Mouse (Mus musculus) heart, postnatal 0 days (tissue): ENCODE measurements around the gene Hes5. TPM values are rescaled to one million over a fixed set of nuclear protein-coding genes. Genes with fewer than 3 reads are reported as not detected.

Source experiments
- ATAC-seq: fragments of 200-750 bp; cut with Nextera tagmentation; 2 replicates; pipeline ENCODE4 v1.8.0; 2017; ENCODE audit warnings: low read depth, moderate number of reproducible peaks, moderate library complexity; ENCODE audit not compliant: insufficient read depth
- DNase-seq: peaks from one replicate; pipeline ENCODE4 v3.0.0-alpha.2; 2016; ENCODE audit warnings: low spot score
- H3K27ac ChIP-seq: fragments of 300-500 bp; sonication (generic); 2 replicates; pipeline ENCODE4 v1.5.1; 2014; ENCODE audit warnings: low read depth, mild to moderate bottlenecking
- H3K27me3 ChIP-seq: fragments of 300-500 bp; sonication (generic); 2 replicates; pipeline ENCODE4 v1.6.1; 2014; ENCODE audit warnings: low read length, mixed read lengths; ENCODE audit not compliant: control insufficient read depth, insufficient read depth
- H3K36me3 ChIP-seq: fragments of 300-500 bp; sonication (generic); replicated peaks from 2 replicates; pipeline ENCODE4 v1.6.1; 2014; ENCODE audit warnings: low read length, mixed read lengths; ENCODE audit not compliant: control insufficient read depth, insufficient read depth
- H3K4me1 ChIP-seq: fragments of 300-500 bp; sonication (generic); 2 replicates; pipeline ENCODE4 v1.6.1; 2014; ENCODE audit warnings: antibody characterized with exemption; ENCODE audit not compliant: control insufficient read depth, insufficient read depth
- H3K4me2 ChIP-seq: fragments of 300-500 bp; sonication (generic); 2 replicates; pipeline ENCODE4 v1.6.1; 2014; ENCODE audit warnings: low read depth, mild to moderate bottlenecking, low read length, moderate library complexity
- H3K4me3 ChIP-seq: fragments of 300-500 bp; sonication (generic); 2 replicates; pipeline ENCODE4 v1.5.1; 2014; ENCODE audit warnings: low read depth, low read length
- H3K9ac ChIP-seq: fragments of 300-500 bp; sonication (generic); replicated peaks from 2 replicates; pipeline ENCODE4 v1.6.1; 2014; ENCODE audit warnings: low read depth, low read length, mixed read lengths
- H3K9me3 ChIP-seq: fragments of 300-500 bp; sonication (generic); replicated peaks from 2 replicates; pipeline ENCODE4 v1.6.1; 2016; ENCODE audit warnings: low read length; ENCODE audit not compliant: control insufficient read depth
- CTCF ChIP-seq: IDR thresholded peaks from 2 replicates; pipeline ENCODE4 v1.5.1; 2016; ENCODE audit warnings: antibody characterized with exemption, control low read depth, low read depth
- EP300 ChIP-seq: IDR thresholded peaks from 2 replicates; pipeline ENCODE4 v1.6.1; 2016; ENCODE audit warnings: antibody characterized with exemption, low read depth
- WGBS: fragments of 180-500 bp; shearing (Covaris S2); extraction: QIAGEN DNeasy Blood & Tissue Kit; methylation state at CpG from one replicate; pipeline ENCODE4 v1.1.7; 2014; 5-methylcytosine and 5-hydroxymethylcytosine counted together
- polyA plus RNA-seq: library from polyadenylated mRNA; unstranded; fragments of >200 nt; fragmentation: Nextera tagmentation; extraction: Ambion mirVana; gene quantifications from 2 replicates; pipeline ENCODE4 v1.2.1, GENCODE M21; 2015
- total RNA-seq: library from RNA; depleted of rRNA; stranded (reverse); fragments of >200 nt; gene quantifications from 2 replicates; pipeline ENCODE4 v1.2.3, GENCODE M21; 2014; ENCODE audit warnings: low replicate concordance

The Hes5 gene
- total and polyA plus RNA-seq, 2 experiments from 2014 or later = not detected

GRCm38 (mm10) chr4:154982247-154983120, 21.8 kb downstream of the Hes5 start:
- H3K9ac ChIP-seq = no peak overlapping the region
- H3K27ac ChIP-seq = no peak overlapping the region
- no peak for TF ChIP-seq EP300
- TF ChIP-seq CTCF = no peak
- DNase-seq = no peak
- no peak overlapping the region for H3K4me2 ChIP-seq
- ATAC-seq = no peak
- peaks cover 41% of the 10 kb centered on the region for H3K36me3 ChIP-seq
- no peaks in the 10 kb centered on the region for H3K9me3 ChIP-seq
- 71% methylated on average over 19 of the region's 19 CpGs for WGBS
- peaks cover 18% of the 10 kb centered on the region; the same call in 1 of the 2 replicates for H3K27me3 ChIP-seq
- no peak overlapping the region for H3K4me3 ChIP-seq
- H3K4me1 ChIP-seq = peaks cover 2% of the 10 kb centered on the region; the same call in 1 of the 2 replicates

GRCm38 (mm10) chr4:154983767-154984166, 23.0 kb downstream of the Hes5 start:
- Histone ChIP-seq H3K9ac (no peak overlapping the region), H3K36me3 (peaks cover 28% of the 10 kb centered on the region), H3K9me3 (no peaks in the 10 kb centered on the region), H3K27ac (no peak overlapping the region), H3K4me3 (no peak overlapping the region), H3K4me1 (peaks cover 2% of the 10 kb centered on the region; the same call in 1 of the 2 replicates), H3K4me2 (no peak overlapping the region), H3K27me3 (peaks cover 21% of the 10 kb centered on the region; the same call in 1 of the 2 replicates)
- TF ChIP-seq CTCF = no peak
- no peak for TF ChIP-seq EP300
- ATAC-seq = no peak
- WGBS = 22% methylated on average over 24 of the region's 24 CpGs
- DNase-seq = no peak

GRCm38 (mm10) chr4:154985151-154985777, 24.5 kb downstream of the Hes5 start:
- no peak for ATAC-seq
- Histone ChIP-seq H3K9ac (no peak overlapping the region), H3K9me3 (no peaks in the 10 kb centered on the region), H3K4me3 (no peak overlapping the region), H3K27ac (no peak overlapping the region), H3K4me1 (peaks cover 2% of the 10 kb centered on the region; the same call in 1 of the 2 replicates), H3K36me3 (peaks cover 13% of the 10 kb centered on the region), H3K4me2 (no peak overlapping the region), H3K27me3 (peaks cover 21% of the 10 kb centered on the region; the same call in 1 of the 2 replicates)
- 85% methylated on average over 5 of the region's 5 CpGs for WGBS
- no peak for DNase-seq
- TF ChIP-seq EP300 = no peak
- TF ChIP-seq CTCF = no peak

GRCm38 (mm10) chr4:154986096-154986495, 25.4 kb downstream of the Hes5 start:
- 17% methylated on average over 17 of the region's 17 CpGs for WGBS
- Histone ChIP-seq H3K36me3 (peaks cover 5% of the 10 kb centered on the region), H3K9me3 (no peaks in the 10 kb centered on the region), H3K9ac (no peak overlapping the region), H3K27ac (no peak overlapping the region), H3K27me3 (peaks cover 21% of the 10 kb centered on the region; the same call in 1 of the 2 replicates), H3K4me3 (no peak overlapping the region), H3K4me1 (peaks cover 2% of the 10 kb centered on the region; the same call in 1 of the 2 replicates), H3K4me2 (peak overlapping the region; percentile 16; the same call in 1 of the 2 replicates)
- peak; percentile 63 for DNase-seq
- TF ChIP-seq EP300 = no peak
- peak; percentile 63 for TF ChIP-seq CTCF
- peak; percentile 39; the same call in 1 of the 2 replicates for ATAC-seq

GRCm38 (mm10) chr4:154986750-154987149, 26.0 kb downstream of the Hes5 start:
- Histone ChIP-seq H3K4me1 (peaks cover 2% of the 10 kb centered on the region; the same call in 1 of the 2 replicates), H3K9me3 (no peaks in the 10 kb centered on the region), H3K4me2 (no peak overlapping the region), H3K4me3 (no peak overlapping the region), H3K36me3 (no peaks in the 10 kb centered on the region), H3K27me3 (peaks cover 24% of the 10 kb centered on the region; the same call in 1 of the 2 replicates), H3K27ac (no peak overlapping the region), H3K9ac (no peak overlapping the region)
- 78% methylated on average over 15 of the region's 15 CpGs for WGBS
- ATAC-seq (no peak), DNase-seq (no peak)
- TF ChIP-seq EP300 (no peak), CTCF (no peak)
